Mouse (Mus musculus) cerebellum, postnatal 25 days (tissue): Measurements from ENCODE around the gene Rora.

Source experiments
- DNase-seq, 2 experiments: peaks; one replicate each; pipeline ENCODE4 v3.0.0; 2021; ENCODE audit warnings: mixed read lengths in 2 of 2

Rora gene

GRCm38 (mm10) chr9:68823292-68823691 lies 169.7 kb downstream of the Rora start:
- DNase-seq: no peak

GRCm38 (mm10) chr9:68825107-68825506 lies 171.5 kb downstream of the Rora start:
- no peak for DNase-seq

- no peak for DNase-seq
Measured at GRCm38 (mm10) chr9:68825841-68826240, 172.3 kb downstream of the Rora start.

- DNase-seq: no peak
Measured at GRCm38 (mm10) chr9:68827441-68827840, 173.9 kb downstream of the Rora start.

GRCm38 (mm10) chr9:68829903-68830302 lies 176.3 kb downstream of the Rora start:
- DNase-seq: peak; percentile 53 to 61

- DNase-seq: no peak
Measured at GRCm38 (mm10) chr9:68833323-68833722, 179.7 kb downstream of the Rora start.

- no peak for DNase-seq
Measured at GRCm38 (mm10) chr9:68835037-68835649, 181.6 kb downstream of the Rora start.

GRCm38 (mm10) chr9:68842134-68842892 lies 188.7 kb downstream of the Rora start:
- DNase-seq: peak in 1 of 2 experiments; percentile 28

- DNase-seq: peak in 1 of 2 experiments; percentile 57
Measured at GRCm38 (mm10) chr9:68845556-68845955, 192.0 kb downstream of the Rora start.

- DNase-seq: no peak
Measured at GRCm38 (mm10) chr9:68850321-68850720, 196.7 kb downstream of the Rora start.

GRCm38 (mm10) chr9:68852201-68852600 lies 198.6 kb downstream of the Rora start:
- DNase-seq: no peak

- DNase-seq: no peak
Measured at GRCm38 (mm10) chr9:68852934-68853333, 199.3 kb downstream of the Rora start.

- DNase-seq: no peak
Measured at GRCm38 (mm10) chr9:68859500-68859899, 205.9 kb downstream of the Rora start.

GRCm38 (mm10) chr9:68866317-68866716 lies 212.7 kb downstream of the Rora start:
- DNase-seq: no peak

- no peak for DNase-seq
Measured at GRCm38 (mm10) chr9:68873838-68874237, 220.3 kb downstream of the Rora start.

- DNase-seq: no peak
Measured at GRCm38 (mm10) chr9:68874544-68874943, 221.0 kb downstream of the Rora start.

- DNase-seq: no peak
Measured at GRCm38 (mm10) chr9:68875791-68876190, 222.2 kb downstream of the Rora start.

- no peak for DNase-seq
Measured at GRCm38 (mm10) chr9:68876289-68876688, 222.7 kb downstream of the Rora start.

GRCm38 (mm10) chr9:68881896-68882295 lies 228.3 kb downstream of the Rora start:
- no peak for DNase-seq

GRCm38 (mm10) chr9:68883005-68883404 lies 229.4 kb downstream of the Rora start:
- DNase-seq: no peak

- DNase-seq: no peak
Measured at GRCm38 (mm10) chr9:68883687-68884086, 230.1 kb downstream of the Rora start.

GRCm38 (mm10) chr9:68884451-68885035 lies 231.0 kb downstream of the Rora start:
- DNase-seq: no peak

GRCm38 (mm10) chr9:68888670-68889069 lies 235.1 kb downstream of the Rora start:
- DNase-seq: peak in 1 of 2 experiments; percentile 40

GRCm38 (mm10) chr9:68891431-68891830 lies 237.8 kb downstream of the Rora start:
- DNase-seq: no peak
